10 mouse cellular contexts compared by ENCODE assay signal in genomic region chr3:89271760-89272159, GRCm38 (mm10). TPM values are rescaled to one million over a fixed set of nuclear protein-coding genes. Genes with fewer than 3 reads are reported as not detected.
A peak's percentile ranks its signal among the peaks of the same experiment; 100 is the strongest.
DNase-seq lines count a peak whose midpoint lies in the region; ATAC-seq lines count a peak whose summit lies in the region.
"Had no signal": no experiment of that assay in that cellular context is flagged by ENCODE, and none has a peak within 500 bp of the region (broad histone marks: within the 10 kb centered on the region; RNA-seq: fewer than 3 reads in every experiment).

No protein-coding gene starts in this region.

- no peak overlapping the region for H3K4me2 ChIP-seq in heart, embryonic 11.5 days
- H3K4me2 ChIP-seq in neural tube, embryonic 13.5 days: no peak overlapping the region
- H3K4me2 ChIP-seq in stomach, embryonic 16.5 days (ENCODE audit: low read depth, low read length): no peak overlapping the region
- H3K4me2 ChIP-seq: heart, embryonic 15.5 days had no signal

- 69% methylated on average over 6 of the region's 6 CpGs for WGBS in heart, embryonic 11.5 days (ENCODE audit: insufficient replicate concordance)
- 42% methylated on average over 6 of the region's 6 CpGs for WGBS in neural tube, embryonic 13.5 days
- 67% methylated on average over 6 of the region's 6 CpGs for WGBS in stomach, embryonic 16.5 days

- no peak overlapping the region for H3K27ac ChIP-seq in heart, embryonic 11.5 days (ENCODE audit: low read depth, low read length)
- H3K27ac ChIP-seq in neural tube, embryonic 13.5 days (replicated peaks): no peak overlapping the region
- H3K27ac ChIP-seq in stomach, embryonic 16.5 days (ENCODE audit: low read length): no peak overlapping the region

- peak; percentile 60 for DNase-seq in heart, postnatal 4 days
- no peak for DNase-seq in neural tube, embryonic 10.5 days (ENCODE audit: extremely low spot score, low spot score)
- peak; percentile 36 to 37 for DNase-seq in cerebellum, postnatal 36 days
- DNase-seq in adipocyte (ENCODE audit: low spot score): no peak

- peaks cover 39% of the 10 kb centered on the region for H3K4me1 ChIP-seq in heart, embryonic 11.5 days (ENCODE audit: control insufficient read depth, insufficient read depth, low read length)
- H3K4me1 ChIP-seq in neural tube, embryonic 13.5 days (replicated peaks): peaks cover 46% of the 10 kb centered on the region
- peaks cover 38% of the 10 kb centered on the region for H3K4me1 ChIP-seq in stomach, embryonic 16.5 days (ENCODE audit: control insufficient read depth, insufficient read depth, low read length)

- no peaks in the 10 kb centered on the region for H3K9me3 ChIP-seq in heart, embryonic 11.5 days (replicated peaks; ENCODE audit: control insufficient read depth, low read length)
- no peaks in the 10 kb centered on the region for H3K9me3 ChIP-seq in neural tube, embryonic 13.5 days
- H3K9me3 ChIP-seq in stomach, embryonic 16.5 days (replicated peaks; ENCODE audit: control insufficient read depth, low read length): no peaks in the 10 kb centered on the region
- H3K9me3 ChIP-seq: heart, embryonic 15.5 days; limb, embryonic 10.5 days had no signal

- no peak overlapping the region for H3K4me3 ChIP-seq in heart, embryonic 11.5 days (ENCODE audit: low read depth, low read length)
- H3K4me3 ChIP-seq in neural tube, embryonic 13.5 days: no peak overlapping the region
- H3K4me3 ChIP-seq in stomach, embryonic 16.5 days (replicated peaks; ENCODE audit: low read length): no peak overlapping the region
- H3K4me3 ChIP-seq: heart, embryonic 15.5 days had no signal

- no peak overlapping the region for H3K9ac ChIP-seq in heart, embryonic 11.5 days (ENCODE audit: low read depth, low read length)
- 0 out of 2 replicates have a peak overlapping the region, but pooled peaks have one; percentile 22 for H3K9ac ChIP-seq in neural tube, embryonic 13.5 days
- H3K9ac ChIP-seq in stomach, embryonic 16.5 days (ENCODE audit: low read length): no peak overlapping the region
- H3K9ac ChIP-seq: heart, embryonic 15.5 days had no signal

- no peaks in the 10 kb centered on the region for H3K27me3 ChIP-seq in heart, embryonic 11.5 days (ENCODE audit: control insufficient read depth, insufficient read depth, low read length)
- 0 out of 2 replicates have a peak, but pooled peaks cover 6% of the 10 kb centered on the region for H3K27me3 ChIP-seq in neural tube, embryonic 13.5 days
- no peaks in the 10 kb centered on the region for H3K27me3 ChIP-seq in stomach, embryonic 16.5 days (ENCODE audit: control insufficient read depth, insufficient read depth, low read length)
- H3K27me3 ChIP-seq: heart, embryonic 15.5 days had no signal

- peaks cover 12% of the 10 kb centered on the region for H3K36me3 ChIP-seq in heart, embryonic 11.5 days (ENCODE audit: control insufficient read depth, insufficient read depth, low read length)
- H3K36me3 ChIP-seq in neural tube, embryonic 13.5 days: no peaks in the 10 kb centered on the region
- H3K36me3 ChIP-seq in stomach, embryonic 16.5 days (ENCODE audit: control insufficient read depth, insufficient read depth, low read length): peaks cover 6% of the 10 kb centered on the region; the same call in 1 of the 2 replicates

- no peak for ATAC-seq in heart, embryonic 11.5 days (replicated peaks; ENCODE audit: insufficient number of reproducible peaks, low FRiP score, low TSS enrichment)
- ATAC-seq in neural tube, embryonic 13.5 days (ENCODE audit: low read depth): no peak
- peak; percentile 11; the same call in 1 of the 2 replicates for ATAC-seq in stomach, embryonic 16.5 days (ENCODE audit: insufficient read depth, low FRiP score)

RNA-seq across cellular contexts. Expression of gene Slc50a1, which starts 1.4 kb away (rescaled TPM):
- total RNA-seq in heart, postnatal 4 days (2021): 10 to 100 TPM; 24.9 to 28.0 TPM
- polyA plus RNA-seq in heart, embryonic 11.5 days (2014; fragmentation: Nextera tagmentation; extraction: Ambion mirVana): 37.5 and 40.9 TPM in 2 replicates
- 44.0 and 45.5 TPM in 2 replicates for polyA plus RNA-seq in neural tube, embryonic 13.5 days (2015; fragmentation: Nextera tagmentation; extraction: Ambion mirVana)
- 81.7 and 83.1 TPM in 2 replicates for polyA plus RNA-seq in stomach, embryonic 16.5 days (2015; fragmentation: Nextera tagmentation; extraction: Ambion mirVana)

RNA-seq across cellular contexts. Expression of gene Efna1, which starts 9.2 kb away (rescaled TPM):
- 10 to 100 TPM; 37.9 to 42.0 TPM for total RNA-seq in heart, postnatal 4 days (2021)
- 29.9 and 33.0 TPM in 2 replicates for polyA plus RNA-seq in heart, embryonic 11.5 days (2014; fragmentation: Nextera tagmentation; extraction: Ambion mirVana)
- 12.5 and 14.5 TPM in 2 replicates for polyA plus RNA-seq in neural tube, embryonic 13.5 days (2015; fragmentation: Nextera tagmentation; extraction: Ambion mirVana)
- 41.5 and 44.7 TPM in 2 replicates for polyA plus RNA-seq in stomach, embryonic 16.5 days (2015; fragmentation: Nextera tagmentation; extraction: Ambion mirVana)
- total RNA-seq: common myeloid progenitor, adult 5-6 weeks had no signal

RNA-seq across cellular contexts. Expression of gene Dpm3, which starts 12.6 kb away (rescaled TPM):
- 10 to 100 TPM; 51.6 to 61.0 TPM for total RNA-seq in heart, postnatal 4 days (2021)
- polyA plus RNA-seq in heart, embryonic 11.5 days (2014; fragmentation: Nextera tagmentation; extraction: Ambion mirVana): 83.1 and 94.1 TPM in 2 replicates
- 76.9 and 81.4 TPM in 2 replicates for polyA plus RNA-seq in neural tube, embryonic 13.5 days (2015; fragmentation: Nextera tagmentation; extraction: Ambion mirVana)
- polyA plus RNA-seq in stomach, embryonic 16.5 days (2015; fragmentation: Nextera tagmentation; extraction: Ambion mirVana): 119 and 131 TPM in 2 replicates

RNA-seq across cellular contexts. Expression of gene Trim46, which starts 25.7 kb away (rescaled TPM):
- total RNA-seq in heart, postnatal 4 days (2021): 1 to 10 TPM; 1.3 to 1.6 TPM
- 0.56 and 1.1 TPM in 2 replicates for polyA plus RNA-seq in heart, embryonic 11.5 days (2014; fragmentation: Nextera tagmentation; extraction: Ambion mirVana)
- 55.8 and 55.9 TPM in 2 replicates for polyA plus RNA-seq in neural tube, embryonic 13.5 days (2015; fragmentation: Nextera tagmentation; extraction: Ambion mirVana)
- polyA plus RNA-seq in stomach, embryonic 16.5 days (2015; fragmentation: Nextera tagmentation; extraction: Ambion mirVana): 4.4 and 4.8 TPM in 2 replicates

RNA-seq across cellular contexts. Expression of gene Krtcap2, which starts 26.0 kb away (rescaled TPM):
- total RNA-seq in heart, postnatal 4 days (2021): 100 to 1,000 TPM; 100 to 104 TPM
- 248 and 274 TPM in 2 replicates for polyA plus RNA-seq in heart, embryonic 11.5 days (2014; fragmentation: Nextera tagmentation; extraction: Ambion mirVana)
- 248 and 258 TPM in 2 replicates for polyA plus RNA-seq in neural tube, embryonic 13.5 days (2015; fragmentation: Nextera tagmentation; extraction: Ambion mirVana)
- 318 and 325 TPM in 2 replicates for polyA plus RNA-seq in stomach, embryonic 16.5 days (2015; fragmentation: Nextera tagmentation; extraction: Ambion mirVana)

Comparison
In these comparisons a context has a peak if more than half of its experiments do, and no peak if none do; other contexts are left out.
1. DNase-seq: peak in heart, postnatal 4 days (single experiment) and cerebellum, postnatal 36 days (2 of 2); none in neural tube, embryonic 10.5 days (single experiment) and adipocyte (single experiment).